Mouse (Mus musculus): Measurements from ENCODE around the gene Pdzrn4. TPM values are rescaled to one million over a fixed set of nuclear protein-coding genes. Genes with fewer than 3 reads are reported as not detected.

Gene Pdzrn4
- polyA plus RNA-seq, 1 experiment from 2014 or later, result 16.9 TPM

DNA sequence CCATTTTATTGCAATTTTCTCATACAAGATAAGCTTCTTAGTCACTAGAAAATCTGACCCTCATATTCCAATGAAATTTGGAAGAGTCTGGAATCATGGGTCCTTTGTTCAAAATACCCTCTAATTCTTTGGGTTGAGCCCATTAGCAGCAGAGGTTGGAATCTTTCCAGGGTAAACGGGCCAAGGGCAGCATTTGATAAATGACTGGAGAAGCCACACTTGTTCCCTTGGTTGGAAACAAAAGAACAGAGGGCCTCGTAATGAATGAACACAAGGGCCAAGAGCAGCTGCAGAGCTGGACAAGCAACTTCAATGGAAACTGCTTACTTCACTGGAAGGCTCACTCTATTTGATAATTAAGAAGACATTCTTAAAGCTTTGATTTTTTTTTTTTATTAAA, 198.0 kb downstream of the Pdzrn4 start:
- Histone ChIP-seq H3K27me3 (replicated peaks; ENCODE audit: control insufficient read depth, insufficient read depth, low read length) (no peaks in the 10 kb centered on the region), H3K4me1 (replicated peaks; ENCODE audit: control insufficient read depth, insufficient read depth, low read length) (peaks cover 31% of the 10 kb centered on the region), H3K27ac (ENCODE audit: low read length) (no peak overlapping the region), H3K9ac (replicated peaks; ENCODE audit: low read depth, low read length) (no peak overlapping the region), H3K4me2 (ENCODE audit: low read length) (no peak overlapping the region), H3K36me3 (ENCODE audit: control insufficient read depth, insufficient read depth) (no peaks in the 10 kb centered on the region), H3K9me3 (ENCODE audit: control insufficient read depth, low read length) (no peaks in the 10 kb centered on the region), H3K4me3 (replicated peaks; ENCODE audit: low read length) (no peak overlapping the region)
- 4% methylated on average over 2 of the region's 2 CpGs for WGBS
- ATAC-seq, result 0 out of 2 replicates have a peak, but pooled peaks have one; percentile 19

DNA sequence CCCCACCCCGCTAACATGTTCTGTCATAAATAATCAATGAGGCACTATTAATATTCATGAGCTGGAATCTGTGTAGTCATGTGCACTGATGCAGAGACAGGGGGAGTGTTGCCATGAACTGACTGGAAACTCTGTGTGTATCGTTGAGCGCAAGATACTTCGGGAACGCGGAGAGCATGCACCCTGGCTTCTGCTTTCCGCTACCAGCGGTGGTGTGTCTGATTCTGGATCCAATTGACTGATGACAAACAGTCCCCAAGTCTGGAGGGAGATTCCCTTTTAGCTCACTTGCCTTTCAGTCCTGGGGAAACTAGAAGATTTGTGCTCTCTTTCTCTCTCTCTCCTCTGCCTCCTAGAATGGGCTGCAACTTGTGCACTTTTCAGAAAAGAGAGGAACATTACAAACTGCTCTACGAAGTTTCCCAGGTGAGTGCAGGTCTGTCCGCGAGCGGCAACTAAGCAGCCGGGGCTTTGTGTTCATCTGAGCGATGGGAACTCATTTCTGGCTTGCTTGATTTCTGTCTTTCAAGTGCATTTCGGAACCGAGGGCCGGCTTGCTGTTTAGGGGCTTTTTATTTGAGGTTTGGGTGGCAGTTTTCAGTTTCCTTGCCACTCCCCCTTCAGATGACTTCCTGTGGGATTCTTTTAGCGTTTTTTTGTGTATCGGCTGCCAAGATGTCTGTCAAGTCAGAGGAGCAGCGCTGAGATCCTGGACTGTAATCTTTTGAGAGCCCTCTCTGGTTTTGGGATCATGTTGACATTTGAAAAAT, 200.5 kb downstream of the Pdzrn4 start:
- Histone ChIP-seq H3K4me2 (ENCODE audit: low read length) (peak overlapping the region; percentile 71), H3K4me1 (replicated peaks; ENCODE audit: control insufficient read depth, insufficient read depth, low read length) (peaks cover 31% of the 10 kb centered on the region), H3K27me3 (replicated peaks; ENCODE audit: control insufficient read depth, insufficient read depth, low read length) (no peaks in the 10 kb centered on the region), H3K4me3 (replicated peaks; ENCODE audit: low read length) (peak overlapping the region; percentile 45), H3K27ac (ENCODE audit: low read length) (peak overlapping the region; percentile 84), H3K9me3 (ENCODE audit: control insufficient read depth, low read length) (no peaks in the 10 kb centered on the region), H3K36me3 (ENCODE audit: control insufficient read depth, insufficient read depth) (no peaks in the 10 kb centered on the region), H3K9ac (replicated peaks; ENCODE audit: low read depth, low read length) (peak overlapping the region; percentile 49)
- peak; percentile 89 for ATAC-seq
- under 1% methylated on average over 20 of the region's 20 CpGs for WGBS

DNA sequence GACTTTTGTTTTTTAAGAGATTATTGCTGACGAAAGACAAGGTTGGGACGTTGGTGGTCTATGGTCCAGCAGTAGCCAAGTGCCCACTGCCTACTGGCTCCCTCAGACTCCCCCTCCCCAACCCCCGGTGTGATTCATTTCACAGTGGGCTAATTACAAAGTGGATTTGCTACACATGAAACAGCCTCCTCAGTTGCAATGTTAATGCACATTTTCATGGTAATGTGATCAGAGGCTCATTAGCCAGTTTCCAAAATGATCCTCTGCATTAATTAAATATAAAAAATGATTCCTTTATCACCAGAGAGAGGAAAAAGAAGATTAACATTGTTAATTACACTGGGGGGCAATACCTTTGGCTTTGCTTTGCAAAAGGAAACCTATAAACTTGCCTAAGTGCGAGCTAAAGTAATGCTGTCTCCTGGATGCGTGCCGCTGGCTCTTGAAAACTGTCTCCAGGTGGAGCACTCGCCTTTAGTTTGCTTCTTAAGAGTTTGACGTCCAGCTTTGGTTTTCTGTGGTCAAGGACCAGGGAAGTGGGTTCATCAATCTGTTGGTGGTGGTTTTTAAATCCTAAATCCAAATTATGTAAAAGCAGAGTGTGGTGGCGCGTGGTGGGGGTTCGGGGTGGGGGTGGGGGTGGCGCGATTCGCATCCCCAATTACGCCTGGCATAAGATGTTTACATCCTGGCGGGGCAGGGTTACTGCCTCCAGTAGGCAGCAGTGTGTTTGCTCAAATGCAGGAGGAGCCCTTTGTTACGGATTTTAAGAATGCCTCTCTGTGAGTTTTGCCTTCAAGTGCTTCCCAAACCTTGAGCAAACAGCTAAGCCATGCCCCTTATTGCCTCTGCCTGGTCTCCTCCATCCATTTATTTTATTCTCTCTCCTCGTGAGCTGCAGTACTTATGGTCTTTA, 202.0 kb downstream of the Pdzrn4 start:
- Histone ChIP-seq H3K9ac (replicated peaks; ENCODE audit: low read depth, low read length) (peak overlapping the region; percentile 36), H3K4me3 (replicated peaks; ENCODE audit: low read length) (peak overlapping the region; percentile 40), H3K9me3 (ENCODE audit: control insufficient read depth, low read length) (peaks cover 2% of the 10 kb centered on the region), H3K4me1 (replicated peaks; ENCODE audit: control insufficient read depth, insufficient read depth, low read length) (peaks cover 31% of the 10 kb centered on the region), H3K27me3 (replicated peaks; ENCODE audit: control insufficient read depth, insufficient read depth, low read length) (no peaks in the 10 kb centered on the region), H3K27ac (ENCODE audit: low read length) (peak overlapping the region; percentile 59), H3K4me2 (ENCODE audit: low read length) (peak overlapping the region; percentile 59), H3K36me3 (ENCODE audit: control insufficient read depth, insufficient read depth) (no peaks in the 10 kb centered on the region)
- ATAC-seq, result peak; percentile 68
- WGBS, result under 1% methylated on average over 18 of the region's 18 CpGs

DNA sequence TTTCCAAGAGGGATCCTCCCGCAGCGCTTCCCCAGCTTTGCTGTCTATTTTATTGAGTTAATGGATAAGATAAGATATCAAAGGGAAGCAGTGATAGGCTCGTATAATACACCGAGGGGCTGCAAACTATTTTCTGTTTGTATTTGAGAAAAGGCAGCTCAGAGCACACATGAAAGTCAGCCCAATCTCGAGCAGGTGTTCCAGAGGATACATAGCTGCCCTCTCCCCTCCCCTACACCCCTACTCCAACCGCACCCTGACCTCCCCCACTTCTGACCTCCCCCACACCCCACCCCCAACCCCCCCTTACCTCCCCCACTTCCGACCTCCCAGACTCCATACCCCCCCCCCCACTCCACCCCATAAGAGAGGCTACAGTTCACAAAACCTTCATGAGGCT, 202.7 kb downstream of the Pdzrn4 start:
- peak overlapping the region; percentile 40 for H3K4me3 ChIP-seq (replicated peaks; ENCODE audit: low read length)
- no peaks in the 10 kb centered on the region for H3K36me3 ChIP-seq (ENCODE audit: control insufficient read depth, insufficient read depth)
- peak overlapping the region; percentile 59 for H3K4me2 ChIP-seq (ENCODE audit: low read length)
- peak overlapping the region; percentile 36 for H3K9ac ChIP-seq (replicated peaks; ENCODE audit: low read depth, low read length)
- WGBS, result under 1% methylated on average over 7 of the region's 7 CpGs
- peaks cover 9% of the 10 kb centered on the region for H3K9me3 ChIP-seq (ENCODE audit: control insufficient read depth, low read length)
- H3K4me1 ChIP-seq (replicated peaks; ENCODE audit: control insufficient read depth, insufficient read depth, low read length), result peaks cover 28% of the 10 kb centered on the region
- ATAC-seq, result no peak
- peak overlapping the region; percentile 59 for H3K27ac ChIP-seq (ENCODE audit: low read length)
- H3K27me3 ChIP-seq (replicated peaks; ENCODE audit: control insufficient read depth, insufficient read depth, low read length), result no peaks in the 10 kb centered on the region

DNA sequence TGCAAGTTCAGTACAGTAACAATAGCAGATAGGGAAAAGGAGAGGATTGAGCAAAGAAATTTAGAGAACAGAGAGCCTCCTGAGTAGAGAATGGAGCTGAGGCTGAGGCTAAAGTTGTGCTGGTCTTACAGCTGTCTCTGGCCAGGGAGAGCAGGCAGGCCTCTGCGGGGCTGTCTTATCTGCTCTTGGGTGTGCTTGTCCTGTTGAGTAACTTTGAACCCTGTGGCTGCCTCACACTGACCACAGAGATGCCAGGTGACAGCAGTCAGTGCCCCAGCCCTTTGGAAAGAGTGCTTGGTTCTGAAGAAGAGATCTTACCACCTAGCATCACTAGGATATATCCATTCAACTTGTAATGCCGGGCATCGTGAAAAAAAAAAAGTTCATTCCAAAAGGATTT, 214.2 kb downstream of the Pdzrn4 start:
- H3K9me3 ChIP-seq (ENCODE audit: control insufficient read depth, low read length), result no peaks in the 10 kb centered on the region
- WGBS, result 88% methylated on average over 3 of the region's 3 CpGs
- H3K4me1 ChIP-seq (replicated peaks; ENCODE audit: control insufficient read depth, insufficient read depth, low read length), result no peaks in the 10 kb centered on the region
- H3K9ac ChIP-seq (replicated peaks; ENCODE audit: low read depth, low read length), result no peak overlapping the region
- no peak overlapping the region for H3K4me2 ChIP-seq (ENCODE audit: low read length)
- ATAC-seq, result no peak
- no peak overlapping the region for H3K4me3 ChIP-seq (replicated peaks; ENCODE audit: low read length)
- H3K27ac ChIP-seq (ENCODE audit: low read length), result no peak overlapping the region
- no peaks in the 10 kb centered on the region for H3K27me3 ChIP-seq (replicated peaks; ENCODE audit: control insufficient read depth, insufficient read depth, low read length)
- H3K36me3 ChIP-seq (ENCODE audit: control insufficient read depth, insufficient read depth), result no peaks in the 10 kb centered on the region

DNA sequence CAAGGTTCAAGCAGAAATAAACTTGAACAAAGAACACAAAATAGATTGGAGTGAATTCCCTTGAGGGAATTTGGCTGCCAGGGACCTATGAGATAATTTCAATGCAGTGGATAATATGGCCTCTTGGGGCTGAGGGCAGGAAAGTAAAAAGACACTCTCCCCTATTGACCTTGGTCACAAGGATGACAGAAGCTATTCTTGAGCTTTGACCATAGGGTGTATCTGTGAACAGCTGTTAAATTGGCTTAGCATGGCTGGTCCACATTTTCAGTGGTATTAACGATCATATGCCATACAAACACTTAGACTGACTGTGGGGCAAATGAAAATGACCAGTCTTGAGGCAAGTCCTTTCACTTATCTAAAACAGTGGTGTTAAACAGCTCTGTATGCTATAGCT, 215.7 kb downstream of the Pdzrn4 start:
- no peak for ATAC-seq
- H3K9me3 ChIP-seq (ENCODE audit: control insufficient read depth, low read length), result no peaks in the 10 kb centered on the region
- no peak overlapping the region for H3K4me3 ChIP-seq (replicated peaks; ENCODE audit: low read length)
- 36% methylated on average over 1 of the region's 1 CpGs for WGBS
- no peaks in the 10 kb centered on the region for H3K27me3 ChIP-seq (replicated peaks; ENCODE audit: control insufficient read depth, insufficient read depth, low read length)
- H3K4me1 ChIP-seq (replicated peaks; ENCODE audit: control insufficient read depth, insufficient read depth, low read length), result no peaks in the 10 kb centered on the region
- no peak overlapping the region for H3K27ac ChIP-seq (ENCODE audit: low read length)
- H3K36me3 ChIP-seq (ENCODE audit: control insufficient read depth, insufficient read depth), result no peaks in the 10 kb centered on the region
- H3K4me2 ChIP-seq (ENCODE audit: low read length), result no peak overlapping the region
- no peak overlapping the region for H3K9ac ChIP-seq (replicated peaks; ENCODE audit: low read depth, low read length)

DNA sequence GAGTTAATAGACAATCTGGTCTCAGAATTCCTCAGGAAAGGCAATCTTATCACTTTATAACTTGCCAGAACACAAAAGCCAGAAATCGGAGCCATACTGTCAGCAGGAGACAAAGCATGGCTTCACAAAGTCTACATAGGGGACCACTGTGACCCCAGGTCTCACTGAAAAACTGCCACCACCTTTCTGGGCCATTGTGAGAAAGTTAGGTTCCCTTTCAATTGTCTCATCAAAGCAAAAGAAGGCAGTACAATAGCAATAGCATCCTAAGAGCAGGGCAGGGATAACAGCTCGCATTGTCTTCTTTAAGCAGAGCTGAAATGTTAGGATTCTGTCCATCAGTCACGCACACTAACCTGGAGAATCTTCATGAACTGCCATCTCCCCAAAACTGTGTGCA, 216.5 kb downstream of the Pdzrn4 start:
- Histone ChIP-seq H3K27ac (ENCODE audit: low read length) (no peak overlapping the region), H3K4me1 (replicated peaks; ENCODE audit: control insufficient read depth, insufficient read depth, low read length) (no peaks in the 10 kb centered on the region), H3K9me3 (ENCODE audit: control insufficient read depth, low read length) (no peaks in the 10 kb centered on the region), H3K4me3 (replicated peaks; ENCODE audit: low read length) (no peak overlapping the region), H3K27me3 (replicated peaks; ENCODE audit: control insufficient read depth, insufficient read depth, low read length) (no peaks in the 10 kb centered on the region), H3K9ac (replicated peaks; ENCODE audit: low read depth, low read length) (no peak overlapping the region), H3K4me2 (ENCODE audit: low read length) (no peak overlapping the region), H3K36me3 (ENCODE audit: control insufficient read depth, insufficient read depth) (no peaks in the 10 kb centered on the region)
- no peak for ATAC-seq
- WGBS, result 83% methylated on average over 3 of the region's 3 CpGs

DNA sequence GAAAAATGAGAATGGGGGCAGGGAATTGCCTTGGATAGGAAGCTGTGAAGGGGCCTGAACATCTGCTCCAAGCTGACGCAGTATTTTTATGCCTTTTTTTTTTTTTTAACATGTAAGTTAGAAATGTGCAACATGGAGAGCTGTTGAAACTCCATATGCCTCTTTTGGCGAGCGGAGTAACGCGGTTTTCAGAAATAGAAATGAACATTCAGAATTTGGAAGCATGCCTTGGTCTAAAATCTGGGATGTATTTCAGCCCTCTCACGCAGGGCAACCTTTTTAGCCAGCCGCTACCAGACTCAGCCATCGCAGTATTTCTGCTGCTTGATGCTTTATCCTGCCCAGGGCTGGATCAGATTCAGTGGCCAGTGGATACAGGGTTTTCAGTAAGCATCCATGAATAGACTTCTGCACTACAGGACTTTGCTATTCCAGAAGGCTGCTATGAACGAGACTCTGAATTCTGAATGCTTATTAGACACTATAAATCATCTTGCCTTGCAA, 225.1 kb downstream of the Pdzrn4 start:
- no peaks in the 10 kb centered on the region for H3K9me3 ChIP-seq (ENCODE audit: control insufficient read depth, low read length)

DNA sequence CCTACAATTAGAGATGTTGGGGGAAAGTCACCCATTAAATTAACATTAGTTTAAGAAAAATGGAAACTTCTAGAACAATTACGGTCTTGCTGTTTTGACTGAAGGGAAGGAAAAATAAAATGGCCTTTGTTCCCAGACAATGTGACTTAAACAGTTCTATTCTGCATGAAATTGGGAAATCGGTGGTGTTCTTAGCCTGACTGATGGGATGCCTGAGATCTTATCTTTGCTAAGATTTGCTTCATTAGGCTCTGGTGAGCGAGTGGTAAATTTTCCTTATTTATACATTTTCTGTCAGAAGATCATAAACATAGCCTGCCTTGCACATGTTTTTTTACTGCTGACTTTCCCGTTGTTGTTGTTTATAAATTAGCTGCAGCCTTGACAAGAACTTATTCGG, 225.6 kb downstream of the Pdzrn4 start:
- H3K4me3 ChIP-seq (replicated peaks; ENCODE audit: low read length), result no peak overlapping the region
- peak overlapping the region; percentile 13; the same call in 1 of the 2 replicates for H3K4me2 ChIP-seq (ENCODE audit: low read length)
- ATAC-seq, result no peak
- no peaks in the 10 kb centered on the region for H3K36me3 ChIP-seq (ENCODE audit: control insufficient read depth, insufficient read depth)
- no peaks in the 10 kb centered on the region for H3K27me3 ChIP-seq (replicated peaks; ENCODE audit: control insufficient read depth, insufficient read depth, low read length)
- H3K4me1 ChIP-seq (replicated peaks; ENCODE audit: control insufficient read depth, insufficient read depth, low read length), result peaks cover 21% of the 10 kb centered on the region
- H3K9ac ChIP-seq (replicated peaks; ENCODE audit: low read depth, low read length), result no peak overlapping the region
- peak overlapping the region; percentile 71 for H3K27ac ChIP-seq (ENCODE audit: low read length)
- WGBS, result 52% methylated on average over 5 of the region's 5 CpGs
- H3K9me3 ChIP-seq (ENCODE audit: control insufficient read depth, low read length), result no peaks in the 10 kb centered on the region

More for the DNA sequence above, 225.1 kb downstream of the Pdzrn4 start:
- H3K27me3 ChIP-seq (replicated peaks; ENCODE audit: control insufficient read depth, insufficient read depth, low read length), result no peaks in the 10 kb centered on the region
- 41% methylated on average over 9 of the region's 9 CpGs for WGBS
- H3K27ac ChIP-seq (ENCODE audit: low read length), result peak overlapping the region; percentile 71
- H3K36me3 ChIP-seq (ENCODE audit: control insufficient read depth, insufficient read depth), result no peaks in the 10 kb centered on the region
- ATAC-seq, result peak; percentile 86
- H3K4me3 ChIP-seq (replicated peaks; ENCODE audit: low read length), result no peak overlapping the region
- H3K4me1 ChIP-seq (replicated peaks; ENCODE audit: control insufficient read depth, insufficient read depth, low read length), result peaks cover 21% of the 10 kb centered on the region
- peak overlapping the region; percentile 13; the same call in 1 of the 2 replicates for H3K4me2 ChIP-seq (ENCODE audit: low read length)
- no peak overlapping the region for H3K9ac ChIP-seq (replicated peaks; ENCODE audit: low read depth, low read length)

Data from forebrain, embryonic 16.5 days (tissue).